Mouse (Mus musculus) liver, adult 2 months (tissue): Measurements from ENCODE around the gene Syne4. TPM values are rescaled to one million over a fixed set of nuclear protein-coding genes. Genes with fewer than 3 reads are reported as not detected.

ENCODE experiments used
- DNase-seq: peaks from one replicate; pipeline ENCODE4 v3.0.0-alpha.2; 2011; ENCODE audit warnings: low read depth, low spot score; ENCODE audit errors: extremely low read depth
- H3K27ac ChIP-seq: fragments of 200-500 bp; replicated peaks from 2 replicates; pipeline ENCODE4 v1.5.1; 2012; ENCODE audit warnings: low read depth, mild to moderate bottlenecking, control low read depth, inconsistent platforms, low read length; ENCODE audit not compliant: insufficient read depth
- H3K27me3 ChIP-seq: fragments of 200-500 bp; 2 replicates; pipeline ENCODE4 v1.6.1; 2012; ENCODE audit warnings: mild to moderate bottlenecking, moderate library complexity, low read length, inconsistent platforms; ENCODE audit not compliant: control insufficient read depth, insufficient read depth
- H3K36me3 ChIP-seq: fragments of 200-500 bp; 2 replicates; pipeline ENCODE4 v1.6.1; 2012; ENCODE audit warnings: low read length, inconsistent platforms; ENCODE audit not compliant: control insufficient read depth, insufficient read depth
- H3K4me1 ChIP-seq: fragments of 200-500 bp; 2 replicates; pipeline ENCODE4 v1.6.1; 2011; ENCODE audit warnings: low read length; ENCODE audit not compliant: control insufficient read depth, insufficient read depth
- H3K4me3 ChIP-seq: fragments of 200-500 bp; 2 replicates; pipeline ENCODE4 v1.5.1; 2011; ENCODE audit warnings: low read depth, mild to moderate bottlenecking, control low read depth, low read length, moderate library complexity; ENCODE audit not compliant: insufficient read depth
- H3K79me2 ChIP-seq: fragments of 200-500 bp; 2 replicates; pipeline ENCODE4 v1.6.1; 2012; ENCODE audit warnings: inconsistent platforms, mild to moderate bottlenecking, low read length, moderate library complexity; ENCODE audit not compliant: control insufficient read depth, insufficient read depth
- H3K9ac ChIP-seq: fragments of 200-500 bp; 2 replicates; pipeline ENCODE4 v1.6.1; 2012; ENCODE audit warnings: low read depth, mild to moderate bottlenecking, control low read depth, inconsistent platforms, low read length
- CTCF ChIP-seq: fragments of 200-500 bp; IDR thresholded peaks from 2 replicates; pipeline ENCODE4 v1.5.1; 2011; ENCODE audit warnings: low read depth, low read length, control low read depth
- POLR2A ChIP-seq: fragments of 200-500 bp; IDR thresholded peaks from 2 replicates; pipeline ENCODE4 v1.6.1; 2011; ENCODE audit warnings: low read length, control low read depth; ENCODE audit not compliant: insufficient read depth; ENCODE audit errors: extremely low read depth
- WGBS: fragments of 180-500 bp; shearing (Covaris S2); methylation state at CpG from one replicate; pipeline ENCODE4 v1.1.7; 2018; 5-methylcytosine and 5-hydroxymethylcytosine counted together
- polyA plus RNA-seq: library from polyadenylated mRNA; depleted of rRNA; stranded (reverse); fragments of >200 nt; gene quantifications from 2 replicates; pipeline ENCODE4 v1.2.3, GENCODE M21; 2012
- total RNA-seq: library from RNA; depleted of rRNA; stranded (reverse); fragments of >200 nt; gene quantifications from 2 replicates; pipeline ENCODE4 v1.2.3, GENCODE M21; 2014

Gene Syne4
- total and polyA plus RNA-seq, 2 experiments, result 3.5 to 4.9 TPM

- Histone ChIP-seq H3K4me3 (peak overlapping the region; percentile 74), H3K36me3 (no peaks in the 10 kb centered on the region), H3K27me3 (no peaks in the 10 kb centered on the region), H3K4me1 (peaks cover 14% of the 10 kb centered on the region), H3K79me2 (no peaks in the 10 kb centered on the region), H3K9ac (peak overlapping the region; percentile 92), H3K27ac (peak overlapping the region; percentile 75)
- peak; percentile 94 for DNase-seq
- TF ChIP-seq CTCF (no peak), POLR2A (peak; percentile 92)
- WGBS, result 1% methylated on average over 20 of the region's 20 CpGs
Measured at GRCm38 (mm10) chr7:30322285-30322667, 7.7 kb downstream of the Syne4 start.

GRCm38 (mm10) chr7:30322865-30323264, 8.3 kb downstream of the Syne4 start:
- peaks cover 14% of the 10 kb centered on the region for H3K4me1 ChIP-seq

GRCm38 (mm10) chr7:30323795-30324194, 9.2 kb downstream of the Syne4 start, which contains the start of gene Sdhaf1:
Sdhaf1 (minus strand) TSS chr7:30323895.
- Histone ChIP-seq H3K4me1 (peaks cover 14% of the 10 kb centered on the region), H3K36me3 (no peaks in the 10 kb centered on the region), H3K79me2 (no peaks in the 10 kb centered on the region), H3K9ac (peak within 1 kb of the TSS; percentile 54; the same call in 1 of the 2 replicates), H3K27me3 (no peaks in the 10 kb centered on the region), H3K27ac (peak within 1 kb of the TSS; percentile 72), H3K4me3 (no peak within 1 kb of the TSS)
- no peak for DNase-seq
- TF ChIP-seq CTCF (no peak), POLR2A (no peak)
- WGBS, result 83% methylated on average over 3 of the region's 3 CpGs

More at GRCm38 (mm10) chr7:30322865-30323264, 8.3 kb downstream of the Syne4 start:
- Histone ChIP-seq H3K36me3 (no peaks in the 10 kb centered on the region), H3K79me2 (no peaks in the 10 kb centered on the region), H3K27me3 (no peaks in the 10 kb centered on the region), H3K4me3 (no peak overlapping the region; the same call in 1 of the 2 replicates), H3K9ac (peak overlapping the region; percentile 54; the same call in 1 of the 2 replicates), H3K27ac (peak overlapping the region; percentile 72)
- no peak for DNase-seq
- 5% methylated on average over 6 of the region's 6 CpGs for WGBS
- TF ChIP-seq POLR2A (no peak), CTCF (no peak)

GRCm38 (mm10) chr7:30324300-30324944, 9.8 kb downstream of the Syne4 start:
- WGBS, result 92% methylated on average over 5 of the region's 5 CpGs
- Histone ChIP-seq H3K9ac (no peak overlapping the region), H3K4me1 (peaks cover 14% of the 10 kb centered on the region), H3K79me2 (no peaks in the 10 kb centered on the region), H3K4me3 (no peak overlapping the region), H3K27me3 (no peaks in the 10 kb centered on the region), H3K36me3 (no peaks in the 10 kb centered on the region), H3K27ac (no peak overlapping the region)
- no peak for DNase-seq
- TF ChIP-seq POLR2A, result no peak
- no peak for TF ChIP-seq CTCF

- Histone ChIP-seq H3K27ac (no peak overlapping the region), H3K79me2 (no peaks in the 10 kb centered on the region), H3K9ac (no peak overlapping the region), H3K27me3 (no peaks in the 10 kb centered on the region), H3K4me1 (peaks cover 9% of the 10 kb centered on the region), H3K4me3 (no peak overlapping the region), H3K36me3 (no peaks in the 10 kb centered on the region)
- TF ChIP-seq CTCF, result peak; percentile 36
- TF ChIP-seq POLR2A, result no peak
- peak; percentile 40 for DNase-seq
- WGBS, result 47% methylated on average over 2 of the region's 2 CpGs
Measured at GRCm38 (mm10) chr7:30325364-30325763, 10.8 kb downstream of the Syne4 start.

GRCm38 (mm10) chr7:30326427-30326826, 11.8 kb downstream of the Syne4 start:
- H3K9ac ChIP-seq, result no peak overlapping the region

More at GRCm38 (mm10) chr7:30326427-30326826, 11.8 kb downstream of the Syne4 start:
- TF ChIP-seq POLR2A (no peak), CTCF (no peak)
- H3K36me3 ChIP-seq, result no peaks in the 10 kb centered on the region
- H3K4me3 ChIP-seq, result no peak overlapping the region
- no peak for DNase-seq
- no peak overlapping the region for H3K27ac ChIP-seq
- peaks cover 4% of the 10 kb centered on the region; the same call in 1 of the 2 replicates for H3K4me1 ChIP-seq
- H3K27me3 ChIP-seq, result no peaks in the 10 kb centered on the region
- no peaks in the 10 kb centered on the region for H3K79me2 ChIP-seq
